Mouse (Mus musculus) limb, embryonic 11.5 days (tissue): Measurements from ENCODE around the gene Gsta4. TPM values are rescaled to one million over a fixed set of nuclear protein-coding genes. Genes with fewer than 3 reads are reported as not detected.
"Not testable (repeated sequence)": the region's sequence is repeated elsewhere in the genome, so short reads cannot be mapped to it uniquely, and the experiment has no call there.

Experiments used
- ATAC-seq: fragments of 200-750 bp; cut with Nextera tagmentation; 2 replicates; pipeline ENCODE4 v1.8.0; 2017; ENCODE audit warnings: low read depth; ENCODE audit not compliant: insufficient number of reproducible peaks, low FRiP score, low TSS enrichment
- DNase-seq: peaks from one replicate; pipeline ENCODE4 v3.0.0-alpha.2; 2015; ENCODE audit warnings: low spot score
- H3K27ac ChIP-seq: fragments of 300-500 bp; sonication (generic); replicated peaks from 2 replicates; pipeline ENCODE4 v1.5.1; 2014; ENCODE audit warnings: low read depth, mild to moderate bottlenecking, low read length
- H3K27me3 ChIP-seq: fragments of 300-500 bp; sonication (generic); 2 replicates; pipeline ENCODE4 v1.6.1; 2014; ENCODE audit warnings: mild to moderate bottlenecking, low read length, mixed read lengths; ENCODE audit not compliant: control insufficient read depth, insufficient read depth
- H3K36me3 ChIP-seq: fragments of 300-500 bp; sonication (generic); 2 replicates; pipeline ENCODE4 v1.6.1; 2014; ENCODE audit warnings: mild to moderate bottlenecking, low read length, moderate library complexity, mixed read lengths; ENCODE audit not compliant: control insufficient read depth, insufficient read depth
- H3K4me1 ChIP-seq: fragments of 300-500 bp; sonication (generic); 2 replicates; pipeline ENCODE4 v1.6.1; 2014; ENCODE audit warnings: low read length, mixed read lengths; ENCODE audit not compliant: control insufficient read depth, insufficient read depth
- H3K4me2 ChIP-seq: fragments of 300-500 bp; sonication (generic); 2 replicates; pipeline ENCODE4 v1.6.1; 2014; ENCODE audit warnings: low read depth, mild to moderate bottlenecking, moderate library complexity; ENCODE audit not compliant: severe bottlenecking
- H3K4me3 ChIP-seq: fragments of 300-500 bp; sonication (generic); 2 replicates; pipeline ENCODE4 v1.5.1; 2014; ENCODE audit warnings: low read depth, low read length
- H3K9ac ChIP-seq: fragments of 300-500 bp; sonication (generic); 2 replicates; pipeline ENCODE4 v1.6.1; 2014; ENCODE audit warnings: mild to moderate bottlenecking, low read length
- H3K9me3 ChIP-seq: fragments of 300-500 bp; sonication (generic); 2 replicates; pipeline ENCODE4 v1.6.1; 2016; ENCODE audit warnings: low read length; ENCODE audit not compliant: control insufficient read depth
- WGBS: fragments of 180-500 bp; shearing (Covaris S2); extraction: QIAGEN DNeasy Blood & Tissue Kit; methylation state at CpG from one replicate; pipeline ENCODE4 v1.1.7; 2014; 5-methylcytosine and 5-hydroxymethylcytosine counted together
- polyA plus RNA-seq: library from polyadenylated mRNA; unstranded; fragments of >200 nt; fragmentation: Nextera tagmentation; extraction: Ambion mirVana; gene quantifications from 2 replicates; pipeline ENCODE4 v1.2.1, GENCODE M21; 2014

The Gsta4 gene
- polyA plus RNA-seq, 1 experiment from 2014 or later: 157 TPM

DNA sequence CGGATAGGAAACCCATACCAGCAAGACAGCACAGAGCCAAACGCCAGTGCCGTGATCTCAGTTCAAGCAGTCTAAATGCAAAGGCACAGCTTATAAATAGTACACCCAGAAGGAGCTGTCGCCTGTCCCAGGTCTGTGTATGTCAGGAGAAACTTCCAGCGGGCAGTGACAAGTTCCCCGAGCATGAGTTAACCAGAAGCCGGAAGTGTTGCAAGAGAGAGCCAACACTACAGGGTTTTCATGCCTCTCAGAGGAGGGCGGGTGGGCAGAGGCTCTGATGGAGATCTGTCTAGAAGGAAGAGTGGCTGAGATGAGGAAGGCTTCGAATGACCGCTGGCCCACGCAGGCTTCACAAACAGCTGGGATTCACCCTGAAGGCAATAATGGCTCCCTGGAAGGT lies 42.7 kb downstream of the Gsta4 start:
- Histone ChIP-seq H3K9ac (no peak overlapping the region), H3K36me3 (no peaks in the 10 kb centered on the region), H3K4me1 (no peaks in the 10 kb centered on the region), H3K4me3 (no peak overlapping the region), H3K27me3 (no peaks in the 10 kb centered on the region), H3K4me2 (no peak overlapping the region), H3K9me3 (no peaks in the 10 kb centered on the region), H3K27ac (no peak overlapping the region)
- DNase-seq (no peak), ATAC-seq (no peak)
- WGBS: 80% methylated on average over 11 of the region's 11 CpGs

DNA sequence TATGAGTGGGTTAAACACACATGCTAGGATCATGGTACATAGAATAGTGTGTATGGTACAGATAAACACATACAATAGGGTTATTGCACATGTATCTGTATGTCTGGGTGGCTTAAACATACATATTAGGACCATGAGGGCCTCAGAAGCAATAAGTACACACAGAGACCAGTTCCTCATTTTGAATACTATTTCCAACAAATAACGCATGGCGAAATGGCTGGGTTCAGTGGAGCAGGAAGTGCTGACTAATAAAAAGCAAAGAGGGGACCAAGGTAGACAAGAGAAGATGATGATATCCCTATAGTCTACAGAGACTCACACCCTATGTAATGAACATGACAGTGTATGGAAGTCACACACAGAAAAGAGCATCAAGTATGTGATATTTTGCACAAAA lies 45.5 kb downstream of the Gsta4 start:
- Histone ChIP-seq H3K27ac (no peak overlapping the region), H3K36me3 (no peaks in the 10 kb centered on the region), H3K4me2 (no peak overlapping the region), H3K9ac (no peak overlapping the region), H3K4me3 (no peak overlapping the region), H3K27me3 (no peaks in the 10 kb centered on the region), H3K9me3 (no peaks in the 10 kb centered on the region), H3K4me1 (no peaks in the 10 kb centered on the region)
- no peak for ATAC-seq
- DNase-seq: no peak
- WGBS: 91% methylated on average over 2 of the region's 2 CpGs

DNA sequence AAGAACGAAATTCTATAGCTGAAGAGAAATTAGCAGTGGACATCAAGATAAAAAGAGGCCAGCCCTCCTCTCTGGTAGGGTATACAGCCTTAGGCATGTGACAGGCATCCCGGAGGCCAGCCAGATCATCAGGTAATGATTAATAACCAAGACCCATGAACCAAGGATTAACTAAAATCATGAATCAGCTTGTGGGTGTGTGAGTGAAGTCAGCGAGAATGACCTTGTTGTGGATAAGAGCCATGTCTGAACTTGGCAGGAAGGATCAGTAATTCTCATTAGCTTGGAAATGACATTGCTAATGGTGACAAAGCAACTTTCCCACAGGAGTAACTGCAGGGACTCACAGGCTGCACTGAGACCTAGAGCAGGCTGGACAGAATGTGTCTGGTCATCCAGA lies 47.1 kb downstream of the Gsta4 start:
- not testable (repeated sequence) for H3K4me1 ChIP-seq, H3K27ac ChIP-seq, H3K9ac ChIP-seq, H3K9me3 ChIP-seq, H3K36me3 ChIP-seq, ATAC-seq, H3K4me2 ChIP-seq, H3K27me3 ChIP-seq, DNase-seq, H3K4me3 ChIP-seq
- WGBS: 60% methylated on average over 3 of the region's 3 CpGs

DNA sequence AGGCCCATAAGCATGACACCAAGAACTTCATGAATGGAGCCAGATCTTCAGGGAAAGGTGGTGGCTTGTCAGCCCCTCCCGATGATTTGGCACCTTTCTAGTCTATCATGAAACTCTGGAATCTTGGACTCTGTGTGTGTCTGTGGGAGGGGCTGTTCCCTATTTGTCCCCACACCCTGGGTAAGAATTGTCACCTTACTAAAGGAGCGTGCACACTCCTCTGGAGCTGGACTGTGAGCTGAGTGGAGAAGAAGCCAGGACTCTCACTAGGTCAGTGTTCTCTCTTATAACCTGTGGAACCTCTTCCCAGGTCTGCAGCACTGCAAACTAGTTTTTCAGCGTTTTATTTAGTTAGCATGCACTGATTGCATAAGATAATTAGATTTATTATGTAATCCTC lies 47.9 kb downstream of the Gsta4 start, which contains the start of gene Gsta1:
Gene Gsta1, plus strand, starts transcription at position 196 of the 400 bp plus-strand sequence.
- WGBS: 85% methylated on average over 1 of the region's 3 CpGs
- not testable (repeated sequence) for H3K9me3 ChIP-seq, H3K36me3 ChIP-seq, H3K27me3 ChIP-seq, H3K4me1 ChIP-seq, H3K4me2 ChIP-seq, DNase-seq, H3K27ac ChIP-seq, H3K9ac ChIP-seq, H3K4me3 ChIP-seq, ATAC-seq

DNA sequence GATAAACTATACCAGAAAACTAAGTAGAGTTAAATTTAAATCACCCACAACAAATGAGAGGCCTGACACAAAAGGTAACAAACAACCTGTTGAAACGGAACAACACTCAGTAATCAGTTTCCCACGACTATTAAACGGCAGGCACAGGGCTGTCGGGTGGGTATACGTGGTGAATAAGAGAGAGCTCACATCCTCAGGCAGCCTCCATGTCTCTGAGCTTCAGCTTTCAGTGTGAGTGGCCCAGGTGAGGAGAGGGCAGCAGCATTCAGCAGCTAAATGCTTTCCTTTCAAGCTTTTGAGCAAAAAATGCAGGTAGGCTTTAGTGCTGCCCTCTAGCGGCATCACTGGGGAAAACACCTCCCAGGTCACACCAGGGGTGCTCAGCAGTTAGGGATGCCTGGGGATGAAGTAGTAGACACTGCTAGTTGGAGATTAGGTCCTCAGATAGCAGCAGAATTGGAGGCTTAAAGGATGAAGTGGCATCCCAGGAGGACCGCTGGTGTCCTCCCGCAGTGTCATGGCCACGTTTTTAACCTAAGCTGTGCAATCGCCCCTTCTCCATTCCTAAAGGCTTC lies 50.6 kb downstream of the Gsta4 start:
- H3K36me3 ChIP-seq: not testable (repeated sequence)

DNA sequence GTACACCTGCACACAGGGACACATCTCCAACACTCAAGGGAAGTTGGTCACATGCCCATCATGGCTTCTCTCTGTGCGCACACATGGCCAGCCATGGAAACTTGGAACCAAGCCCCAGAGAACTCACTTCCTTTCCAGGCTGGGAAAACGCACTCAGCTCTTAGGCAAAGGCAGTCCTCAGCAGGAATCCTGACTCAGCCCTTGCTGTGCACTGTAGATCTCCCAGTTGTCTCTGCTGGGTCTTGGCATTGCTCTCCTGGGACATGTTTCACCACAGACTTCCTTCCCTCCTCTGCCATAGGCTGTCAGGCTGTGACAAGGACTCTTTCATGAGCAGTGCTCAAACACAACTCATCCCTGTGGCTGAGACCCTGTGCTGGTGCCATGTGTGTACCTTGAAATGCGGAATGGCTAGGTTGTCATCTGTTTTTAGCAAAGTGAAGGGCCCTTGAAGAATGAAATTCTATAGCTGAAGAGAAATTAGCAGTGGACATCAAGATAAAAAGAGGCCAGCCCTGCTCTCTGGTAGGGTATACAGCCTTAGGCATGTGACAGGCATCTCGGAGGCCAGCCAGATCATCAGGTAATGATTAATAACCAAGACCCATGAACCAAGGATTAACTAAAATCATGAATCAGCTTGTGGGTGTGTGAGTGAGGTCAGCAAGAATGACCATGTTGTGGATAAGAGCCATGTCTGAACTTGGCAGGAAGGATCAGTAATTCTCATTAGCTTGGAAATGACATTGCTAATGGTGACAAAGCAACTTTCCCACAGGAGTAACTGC lies 73.3 kb downstream of the Gsta4 start:
- H3K27ac ChIP-seq, H3K36me3 ChIP-seq, H3K9ac ChIP-seq, ATAC-seq, DNase-seq, H3K27me3 ChIP-seq, H3K9me3 ChIP-seq, H3K4me3 ChIP-seq, H3K4me2 ChIP-seq, H3K4me1 ChIP-seq: not testable (repeated sequence)
- WGBS: 71% methylated on average over 4 of the region's 4 CpGs

More for the DNA sequence above, 50.6 kb downstream of the Gsta4 start:
- H3K4me2 ChIP-seq, ATAC-seq, H3K27ac ChIP-seq, H3K4me1 ChIP-seq, H3K9ac ChIP-seq, H3K9me3 ChIP-seq, H3K27me3 ChIP-seq, DNase-seq, H3K4me3 ChIP-seq: not testable (repeated sequence)
- no CpG with 5 or more reads among the region's 10 CpGs for WGBS

DNA sequence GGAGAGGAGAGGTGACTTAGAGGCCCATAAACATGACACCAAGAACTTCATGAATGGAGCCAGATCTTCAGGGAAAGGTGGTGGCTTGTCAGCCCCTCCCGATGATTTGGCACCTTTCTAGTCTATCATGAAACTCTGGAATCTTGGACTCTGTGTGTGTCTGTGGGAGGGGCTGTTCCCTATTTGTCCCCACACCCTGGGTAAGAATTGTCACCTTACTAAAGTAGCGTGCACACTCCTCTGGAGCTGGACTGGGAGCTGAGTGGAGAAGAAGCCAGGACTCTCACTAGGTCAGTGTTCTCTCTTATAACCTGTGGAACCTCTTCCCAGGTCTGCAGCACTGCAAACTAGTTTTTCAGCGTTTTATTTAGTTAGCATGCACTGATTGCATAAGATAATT lies 74.3 kb downstream of the Gsta4 start, which contains the start of gene Gm3776:
Gene Gm3776, plus strand, starts transcription at position 216 of the 400 bp plus-strand sequence.
- not testable (repeated sequence) for H3K4me1 ChIP-seq, H3K4me3 ChIP-seq, H3K4me2 ChIP-seq, H3K27ac ChIP-seq, DNase-seq, H3K9me3 ChIP-seq, H3K9ac ChIP-seq, H3K36me3 ChIP-seq, H3K27me3 ChIP-seq, ATAC-seq
- 85% methylated on average over 1 of the region's 3 CpGs for WGBS
